Mouse (Mus musculus) left cerebral cortex, postnatal 10 days (tissue): ENCODE data around the gene Napepld. TPM values are rescaled to one million over a fixed set of nuclear protein-coding genes. Genes with fewer than 3 reads are reported as not detected.
"Not testable (repeated sequence)": the region's sequence is repeated elsewhere in the genome, so short reads cannot be mapped to it uniquely, and the experiment has no call there.

Source experiments
- DNase-seq, 2 experiments: peaks; one replicate each; pipeline ENCODE4 v3.0.0; 2021 to 2022; ENCODE audit warnings: low spot score in 2 of 2, mixed read lengths in 1 of 2; ENCODE audit errors: extremely low spot score in 1 of 2
- intact Hi-C: fragments of 180-260 bp; cut with DNase I; formaldehyde crosslinking; loops from one replicate; pipeline ENCODE4 v1.15.1; 2025
- total RNA-seq, 2 experiments: library from RNA; stranded (reverse); gene quantifications; 2 replicates each; pipeline ENCODE4 v1.2.3; 2021

Gene Napepld
- total RNA-seq, 2 experiments from 2014 or later, result 5.0 to 5.2 TPM

- intact Hi-C loops, result loop anchor here (1.0 to 5.0 kb wide), 2 partner anchors 207 to 379 kb away; no protein-coding TSS in a partner anchor
- peak; percentile 46 to 67 for DNase-seq
Measured at GRCm38 (mm10) chr5:21640961-21641360, 60.2 kb downstream of the Napepld start.

- intact Hi-C loops, result no loop called here
- DNase-seq, result no peak
Measured at GRCm38 (mm10) chr5:21625916-21626315, 75.3 kb downstream of the Napepld start.

- no peak for DNase-seq
- intact Hi-C loops, result no loop called here
Measured at GRCm38 (mm10) chr5:21616450-21617009, 84.7 kb downstream of the Napepld start.

GRCm38 (mm10) chr5:21614299-21614698, 86.9 kb downstream of the Napepld start:
- intact Hi-C loops, DNase-seq: not testable (repeated sequence)

Other genes starting within 250 kb of the Napepld start
- 1 to 10 TPM in 1 of 2 experiments, under 1 TPM in 1; 0.77 to 1.2 TPM for gene Lrrc17, start 157.8 kb downstream of the Napepld start, total RNA-seq
- under 1 TPM; 0.24 to 0.36 TPM for gene Fbxl13, start 55.8 kb downstream of the Napepld start, total RNA-seq
- 10 to 100 TPM; 28.4 to 29.1 TPM for gene Armc10, start 55.6 kb downstream of the Napepld start, total RNA-seq
- gene Pmpcb, start 35.7 kb upstream of the Napepld start, total RNA-seq, result 10 to 100 TPM; 55.0 to 72.7 TPM
- 10 to 100 TPM; 34.8 to 36.1 TPM for gene Dnajc2, start 83.9 kb upstream of the Napepld start, total RNA-seq
- gene Psmc2, start 83.9 kb upstream of the Napepld start, total RNA-seq, result 100 to 1,000 TPM; 122 TPM
- under 1 TPM; 0.32 to 0.47 TPM for gene Slc26a5, start 164.2 kb upstream of the Napepld start, total RNA-seq